Mouse (Mus musculus): ENCODE data around the gene Akap8l. TPM values are rescaled to one million over a fixed set of nuclear protein-coding genes. Genes with fewer than 3 reads are reported as not detected.
A peak's percentile ranks its signal among the peaks of the same experiment; 100 is the strongest.

The Akap8l gene
- total RNA-seq, 1 experiment = 63.6 TPM

DNA sequence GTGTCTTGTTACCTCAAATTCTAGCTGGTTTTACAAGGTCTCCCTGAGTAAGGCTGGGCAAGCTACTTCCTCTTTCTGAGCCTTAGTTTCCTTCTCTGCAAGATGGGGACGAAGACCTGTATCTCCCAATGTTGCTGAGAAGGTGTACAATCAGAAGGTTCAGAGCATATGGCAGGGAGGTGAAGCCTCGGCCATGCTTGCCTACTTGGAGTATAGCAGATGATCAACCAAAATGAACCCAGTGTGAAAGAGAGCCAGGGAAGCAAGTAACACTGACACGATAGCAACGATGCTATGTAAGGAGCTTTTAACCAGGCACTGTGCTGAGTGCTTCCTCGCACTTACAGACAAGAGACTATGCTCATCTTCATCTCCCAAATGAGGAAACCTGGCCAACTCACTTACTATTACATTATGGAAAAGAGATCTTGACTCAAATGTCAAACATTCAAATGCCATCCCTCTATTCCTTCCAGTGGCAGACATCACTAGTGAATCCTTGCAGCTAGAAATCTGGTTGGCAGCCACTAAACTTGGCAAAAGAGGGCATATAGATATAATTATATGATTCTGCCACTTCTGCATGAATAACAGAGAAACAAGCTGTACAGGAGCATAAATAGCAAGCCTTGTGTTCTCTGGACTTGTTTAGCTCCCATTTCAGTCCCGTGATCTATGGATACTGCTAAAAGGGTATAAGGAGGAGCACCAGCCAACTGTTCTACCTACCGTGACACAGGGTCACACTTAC is 8.0 kb upstream of the Akap8l start:
- no peak overlapping the region for H3K9ac ChIP-seq (ENCODE audit: insufficient read depth, low read depth, low read length, poor library complexity, severe bottlenecking)
- no peak overlapping the region for H3K4me3 ChIP-seq (ENCODE audit: insufficient read depth in 1 of 2, low read depth in 1 of 2, low read length in 2 of 2, poor library complexity in 1 of 2, severe bottlenecking in 1 of 2)
- H3K9me3 ChIP-seq (ENCODE audit: control insufficient read depth, insufficient read depth, low read depth, low read length) = no peaks in the 10 kb centered on the region
- no peak overlapping the region for H3K27ac ChIP-seq (ENCODE audit: insufficient read depth, low read depth, low read length, poor library complexity, severe bottlenecking)
- peaks cover 63% of the 10 kb centered on the region for H3K36me3 ChIP-seq (ENCODE audit: control insufficient read depth, insufficient read depth, low read length, poor library complexity, severe bottlenecking)
- DNase-seq (ENCODE audit: low read depth, low spot score) = no peak
- TF ChIP-seq ZNF384 (IDR thresholded peaks at IDR 0.05; ENCODE audit: low read depth, low read length) (no peak), ZC3H11A (IDR thresholded peaks at IDR 0.05; ENCODE audit: borderline replicate concordance, low read depth, low read length) (no peak), CHD2 (IDR thresholded peaks at IDR 0.05; ENCODE audit: low read depth, low read length) (no peak), MAFK (IDR thresholded peaks at IDR 0.05; ENCODE audit: insufficient read depth, low read depth, low read length) (no peak), HCFC1 (IDR thresholded peaks at IDR 0.05; ENCODE audit: borderline replicate concordance, insufficient read depth, low read length) (no peak)
- in situ Hi-C loops (cut with MboI; ENCODE audit: low sequenced_read_pairs in 2 of 2, unreplicated experiment in 2 of 2) = no loop called here
- peaks cover 0 to 25% of the 10 kb centered on the region in 2 experiments; a peak in 2 of 4 replicates for H3K4me1 ChIP-seq (ENCODE audit: control insufficient read depth in 2 of 2, insufficient read depth in 2 of 2, low read length in 2 of 2, poor library complexity in 1 of 2)

DNA sequence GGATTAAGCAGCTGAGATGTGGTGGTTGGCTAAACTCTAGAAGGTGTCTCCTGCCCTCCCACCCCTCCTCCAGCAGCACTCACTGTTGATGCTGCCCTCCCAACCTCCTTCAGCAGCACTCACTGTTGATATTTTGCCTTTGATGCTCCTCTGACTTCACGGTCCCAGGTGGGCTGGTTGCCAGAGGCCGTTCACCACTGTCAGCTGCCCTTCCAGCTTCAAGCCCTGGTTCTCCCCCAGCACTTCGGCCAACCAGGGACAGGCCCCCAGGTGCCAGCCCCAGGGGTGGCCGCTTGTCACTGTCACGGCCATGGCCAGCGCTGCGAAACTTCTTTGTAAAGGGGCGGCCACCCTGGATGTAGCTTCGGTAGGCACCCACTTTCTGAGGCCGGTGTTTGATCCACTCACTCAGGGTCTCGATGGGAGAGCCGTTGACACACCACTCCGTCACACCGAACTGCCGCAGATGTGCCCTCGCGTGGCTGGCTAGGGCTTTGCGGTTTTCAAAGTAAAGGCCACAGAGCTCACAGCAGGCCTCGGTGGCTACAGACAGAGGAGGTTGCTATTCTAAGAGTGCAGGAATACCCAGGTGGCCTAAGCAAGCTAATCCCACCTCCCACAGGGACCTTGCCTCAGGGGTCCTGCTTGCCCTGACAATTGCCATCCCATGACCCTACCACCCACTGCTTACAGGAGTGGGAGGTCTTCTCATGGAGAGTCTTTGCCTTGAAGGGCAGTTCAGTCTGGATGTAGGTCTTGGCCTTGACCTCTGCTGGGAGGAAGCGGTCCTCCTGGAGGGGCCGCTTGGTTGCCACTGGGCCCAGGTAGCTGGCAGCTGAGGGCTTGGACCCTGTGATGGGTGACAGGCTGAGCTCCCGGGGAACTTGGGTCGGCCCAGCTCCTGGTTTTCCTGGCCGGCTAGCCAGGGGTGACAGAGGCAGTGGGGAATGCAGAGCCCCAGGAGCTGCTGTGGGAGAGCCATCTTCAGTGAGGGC is 6.7 kb upstream of the Akap8l start:
- in situ Hi-C loops (cut with MboI; ENCODE audit: low sequenced_read_pairs in 2 of 2, unreplicated experiment in 2 of 2) = no loop called here
- no peak overlapping the region for H3K4me3 ChIP-seq (ENCODE audit: insufficient read depth in 1 of 2, low read depth in 1 of 2, low read length in 2 of 2, poor library complexity in 1 of 2, severe bottlenecking in 1 of 2)
- no peak overlapping the region for H3K9ac ChIP-seq (ENCODE audit: insufficient read depth, low read depth, low read length, poor library complexity, severe bottlenecking)
- DNase-seq (ENCODE audit: low read depth, low spot score) = no peak
- peaks cover 0 to 23% of the 10 kb centered on the region in 2 experiments; a peak in 2 of 4 replicates for H3K4me1 ChIP-seq (ENCODE audit: control insufficient read depth in 2 of 2, insufficient read depth in 2 of 2, low read length in 2 of 2, poor library complexity in 1 of 2)
- peaks cover 63% of the 10 kb centered on the region for H3K36me3 ChIP-seq (ENCODE audit: control insufficient read depth, insufficient read depth, low read length, poor library complexity, severe bottlenecking)
- no peak overlapping the region for H3K27ac ChIP-seq (ENCODE audit: insufficient read depth, low read depth, low read length, poor library complexity, severe bottlenecking)
- no peaks in the 10 kb centered on the region for H3K9me3 ChIP-seq (ENCODE audit: control insufficient read depth, insufficient read depth, low read depth, low read length)
- TF ChIP-seq MAFK (IDR thresholded peaks at IDR 0.05; ENCODE audit: insufficient read depth, low read depth, low read length) (no peak), HCFC1 (IDR thresholded peaks at IDR 0.05; ENCODE audit: borderline replicate concordance, insufficient read depth, low read length) (no peak), ZC3H11A (IDR thresholded peaks at IDR 0.05; ENCODE audit: borderline replicate concordance, low read depth, low read length) (no peak), CHD2 (IDR thresholded peaks at IDR 0.05; ENCODE audit: low read depth, low read length) (no peak), ZNF384 (IDR thresholded peaks at IDR 0.05; ENCODE audit: low read depth, low read length) (no peak)

DNA sequence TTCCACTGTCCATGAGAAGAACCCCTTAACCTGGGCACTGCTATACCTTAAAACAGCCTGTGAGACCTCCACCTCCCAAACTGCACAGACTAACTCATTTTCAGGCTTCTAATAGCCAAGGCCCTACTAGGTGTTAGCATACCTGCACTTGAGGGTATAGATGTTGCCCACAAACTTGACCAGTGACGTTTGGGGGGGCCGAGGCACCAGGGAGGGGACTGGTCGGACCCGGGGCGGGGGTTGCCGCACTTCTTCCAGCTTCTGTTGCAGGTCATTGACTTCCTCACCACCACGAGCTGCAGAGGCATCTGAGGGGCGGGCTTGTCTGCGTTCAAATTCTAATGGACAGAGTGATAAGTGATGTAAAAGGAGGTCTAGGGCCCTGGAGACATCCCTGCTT is 5.9 kb upstream of the Akap8l start:
- no peaks in the 10 kb centered on the region for H3K9me3 ChIP-seq (ENCODE audit: control insufficient read depth, insufficient read depth, low read depth, low read length)
- no peak overlapping the region for H3K4me3 ChIP-seq (ENCODE audit: insufficient read depth in 1 of 2, low read depth in 1 of 2, low read length in 2 of 2, poor library complexity in 1 of 2, severe bottlenecking in 1 of 2)
- no peak overlapping the region for H3K27ac ChIP-seq (ENCODE audit: insufficient read depth, low read depth, low read length, poor library complexity, severe bottlenecking)
- in situ Hi-C loops (cut with MboI; ENCODE audit: low sequenced_read_pairs in 2 of 2, unreplicated experiment in 2 of 2) = no loop called here
- TF ChIP-seq MAFK (IDR thresholded peaks at IDR 0.05; ENCODE audit: insufficient read depth, low read depth, low read length) = no peak
- TF ChIP-seq ZNF384 (IDR thresholded peaks at IDR 0.05; ENCODE audit: low read depth, low read length) = no peak
- no peak for TF ChIP-seq CHD2 (IDR thresholded peaks at IDR 0.05; ENCODE audit: low read depth, low read length)
- TF ChIP-seq HCFC1 (IDR thresholded peaks at IDR 0.05; ENCODE audit: borderline replicate concordance, insufficient read depth, low read length) = no peak
- TF ChIP-seq ZC3H11A (IDR thresholded peaks at IDR 0.05; ENCODE audit: borderline replicate concordance, low read depth, low read length) = no peak
- DNase-seq (ENCODE audit: low read depth, low spot score) = no peak
- peaks cover 0 to 23% of the 10 kb centered on the region in 2 experiments; a peak in 3 of 4 replicates for H3K4me1 ChIP-seq (ENCODE audit: control insufficient read depth in 2 of 2, insufficient read depth in 2 of 2, low read length in 2 of 2, poor library complexity in 1 of 2)
- H3K36me3 ChIP-seq (ENCODE audit: control insufficient read depth, insufficient read depth, low read length, poor library complexity, severe bottlenecking) = peaks cover 57% of the 10 kb centered on the region
- no peak overlapping the region for H3K9ac ChIP-seq (ENCODE audit: insufficient read depth, low read depth, low read length, poor library complexity, severe bottlenecking)

DNA sequence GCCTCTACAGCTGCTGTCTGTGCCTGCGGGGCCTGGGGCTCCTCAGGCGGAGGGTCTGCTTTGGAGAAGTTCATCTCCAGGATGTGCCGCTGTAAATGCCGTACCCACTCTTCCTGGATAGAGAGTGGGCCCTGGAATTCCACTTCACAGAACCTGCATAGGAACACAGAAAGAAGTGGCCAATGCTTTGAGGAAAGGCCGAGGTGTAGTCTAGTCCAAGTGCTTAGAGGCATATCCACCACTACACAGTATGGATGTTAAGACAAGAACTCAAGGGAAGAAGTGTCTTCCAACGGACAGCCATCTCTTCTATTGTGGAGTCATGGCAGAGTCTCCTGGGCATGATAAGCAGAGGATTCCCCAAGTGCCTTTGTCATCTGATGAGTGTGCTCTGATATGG is 4.6 kb upstream of the Akap8l start:
- peak overlapping the region; percentile 37; the same call in 1 of the 2 replicates for H3K27ac ChIP-seq (ENCODE audit: insufficient read depth, low read depth, low read length, poor library complexity, severe bottlenecking)
- H3K4me1 ChIP-seq (ENCODE audit: control insufficient read depth in 2 of 2, insufficient read depth in 2 of 2, low read length in 2 of 2, poor library complexity in 1 of 2) = peaks cover 0 to 19% of the 10 kb centered on the region in 2 experiments; a peak in 3 of 4 replicates
- no peak for TF ChIP-seq MAFK (IDR thresholded peaks at IDR 0.05; ENCODE audit: insufficient read depth, low read depth, low read length)
- no peak for TF ChIP-seq ZC3H11A (IDR thresholded peaks at IDR 0.05; ENCODE audit: borderline replicate concordance, low read depth, low read length)
- TF ChIP-seq HCFC1 (IDR thresholded peaks at IDR 0.05; ENCODE audit: borderline replicate concordance, insufficient read depth, low read length) = no peak
- no peak for TF ChIP-seq ZNF384 (IDR thresholded peaks at IDR 0.05; ENCODE audit: low read depth, low read length)
- no peaks in the 10 kb centered on the region for H3K9me3 ChIP-seq (ENCODE audit: control insufficient read depth, insufficient read depth, low read depth, low read length)
- no peak overlapping the region for H3K9ac ChIP-seq (ENCODE audit: insufficient read depth, low read depth, low read length, poor library complexity, severe bottlenecking)
- no peak for DNase-seq (ENCODE audit: low read depth, low spot score)
- no peak overlapping the region for H3K4me3 ChIP-seq (ENCODE audit: insufficient read depth in 1 of 2, low read depth in 1 of 2, low read length in 2 of 2, poor library complexity in 1 of 2, severe bottlenecking in 1 of 2)
- in situ Hi-C loops (cut with MboI; ENCODE audit: low sequenced_read_pairs in 2 of 2, unreplicated experiment in 2 of 2) = no loop called here
- H3K36me3 ChIP-seq (ENCODE audit: control insufficient read depth, insufficient read depth, low read length, poor library complexity, severe bottlenecking) = peaks cover 50% of the 10 kb centered on the region
